Mouse (Mus musculus) testis, adult 2 months (tissue): ENCODE data around the gene Rcsd1. TPM values are rescaled to one million over a fixed set of nuclear protein-coding genes. Genes with fewer than 3 reads are reported as not detected.

Experiments used
- H3K27ac ChIP-seq: fragments of 200-500 bp; 2 replicates; pipeline ENCODE4 v1.5.1; 2012; ENCODE audit warnings: low read depth, low read length; ENCODE audit not compliant: control insufficient read depth, insufficient read depth
- H3K27me3 ChIP-seq: fragments of 200-500 bp; 2 replicates; pipeline ENCODE4 v1.6.1; 2012; ENCODE audit warnings: mild to moderate bottlenecking, low read length, moderate library complexity; ENCODE audit not compliant: control insufficient read depth, insufficient read depth
- H3K36me3 ChIP-seq: fragments of 200-500 bp; 2 replicates; pipeline ENCODE4 v1.6.1; 2012; ENCODE audit warnings: mild to moderate bottlenecking, low read length; ENCODE audit not compliant: control insufficient read depth, insufficient read depth
- H3K4me1 ChIP-seq: fragments of 200-500 bp; 2 replicates; pipeline ENCODE4 v1.6.1; 2012; ENCODE audit warnings: low read length; ENCODE audit not compliant: control insufficient read depth, insufficient read depth
- H3K4me3 ChIP-seq: fragments of 200-500 bp; 2 replicates; pipeline ENCODE4 v1.5.1; 2012; ENCODE audit warnings: low read depth, mild to moderate bottlenecking, low read length, moderate library complexity, mixed read lengths; ENCODE audit not compliant: control insufficient read depth
- CTCF ChIP-seq: fragments of 200-500 bp; IDR thresholded peaks from 2 replicates; pipeline ENCODE4 v1.5.1; 2012; ENCODE audit warnings: low read depth, mild to moderate bottlenecking, inconsistent platforms, low read length, moderate library complexity; ENCODE audit not compliant: control insufficient read depth, insufficient read depth, insufficient replicate concordance
- POLR2A ChIP-seq: fragments of 200-500 bp; IDR thresholded peaks from 2 replicates; pipeline ENCODE4 v1.6.1; 2012; ENCODE audit warnings: low read depth, mild to moderate bottlenecking, inconsistent platforms, low read length, moderate library complexity; ENCODE audit not compliant: control insufficient read depth
- polyA plus RNA-seq: library from polyadenylated mRNA; depleted of rRNA; stranded (reverse); fragments of >200 nt; gene quantifications from 2 replicates; pipeline ENCODE4 v1.2.3, GENCODE M21; 2012

Rcsd1 gene
- polyA plus RNA-seq, 1 experiment = 0.89 TPM

GRCm38 (mm10) chr1:165667380-165667779 lies 42.2 kb downstream of the Rcsd1 start:
- no peaks in the 10 kb centered on the region for H3K36me3 ChIP-seq

DNA sequence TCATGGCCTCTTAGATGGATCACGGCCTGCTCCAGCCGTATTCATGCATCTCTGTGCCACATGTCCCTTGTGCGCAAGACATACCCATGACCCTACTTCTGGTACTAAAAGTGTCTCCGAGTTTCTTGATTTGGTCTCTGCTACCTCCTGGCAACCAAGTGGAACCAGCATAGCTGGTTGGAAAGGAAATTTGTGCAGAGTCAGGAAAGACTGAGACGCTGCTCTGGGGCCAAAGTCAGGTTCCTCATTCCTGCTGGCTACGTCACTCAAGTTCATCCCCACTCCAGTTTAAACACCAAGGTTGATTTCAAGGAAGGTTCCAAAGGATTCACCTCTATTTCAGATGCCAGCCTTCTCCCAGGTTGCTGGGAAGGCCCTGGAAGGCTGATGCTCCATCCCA lies 42.6 kb downstream of the Rcsd1 start:
- H3K4me1 ChIP-seq = peaks cover 23% of the 10 kb centered on the region
- H3K27ac ChIP-seq = no peak overlapping the region
- H3K36me3 ChIP-seq = no peaks in the 10 kb centered on the region
- no peak overlapping the region for H3K4me3 ChIP-seq
- TF ChIP-seq POLR2A (no peak), CTCF (no peak)
- H3K27me3 ChIP-seq = no peaks in the 10 kb centered on the region

More at GRCm38 (mm10) chr1:165667380-165667779, 42.2 kb downstream of the Rcsd1 start:
- TF ChIP-seq CTCF (no peak), POLR2A (no peak)
- no peak overlapping the region for H3K27ac ChIP-seq
- peaks cover 23% of the 10 kb centered on the region for H3K4me1 ChIP-seq
- no peaks in the 10 kb centered on the region for H3K27me3 ChIP-seq
- no peak overlapping the region for H3K4me3 ChIP-seq

DNA sequence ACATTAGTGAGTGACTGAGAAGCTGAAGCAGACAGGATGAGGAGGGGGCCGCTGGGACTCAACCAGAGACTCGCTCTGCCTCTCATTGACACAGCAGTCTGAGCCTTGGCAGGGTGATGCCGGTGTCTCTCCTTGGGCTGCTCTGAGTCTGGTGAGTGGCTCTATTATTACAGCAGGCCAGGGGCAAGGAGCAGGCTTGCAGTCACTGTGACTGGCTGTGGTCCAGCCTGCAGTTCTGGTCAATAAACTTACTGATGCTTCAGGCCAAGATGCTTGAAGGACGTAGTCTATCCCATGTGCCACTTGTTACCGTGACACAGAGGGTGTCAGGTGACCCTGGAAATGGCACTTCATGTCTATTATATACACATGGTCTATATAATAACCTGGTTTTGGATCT lies 43.8 kb downstream of the Rcsd1 start:
- Histone ChIP-seq H3K27me3 (no peaks in the 10 kb centered on the region), H3K4me1 (peaks cover 23% of the 10 kb centered on the region), H3K36me3 (no peaks in the 10 kb centered on the region), H3K27ac (no peak overlapping the region), H3K4me3 (no peak overlapping the region)
- no peak for TF ChIP-seq POLR2A
- TF ChIP-seq CTCF = no peak

DNA sequence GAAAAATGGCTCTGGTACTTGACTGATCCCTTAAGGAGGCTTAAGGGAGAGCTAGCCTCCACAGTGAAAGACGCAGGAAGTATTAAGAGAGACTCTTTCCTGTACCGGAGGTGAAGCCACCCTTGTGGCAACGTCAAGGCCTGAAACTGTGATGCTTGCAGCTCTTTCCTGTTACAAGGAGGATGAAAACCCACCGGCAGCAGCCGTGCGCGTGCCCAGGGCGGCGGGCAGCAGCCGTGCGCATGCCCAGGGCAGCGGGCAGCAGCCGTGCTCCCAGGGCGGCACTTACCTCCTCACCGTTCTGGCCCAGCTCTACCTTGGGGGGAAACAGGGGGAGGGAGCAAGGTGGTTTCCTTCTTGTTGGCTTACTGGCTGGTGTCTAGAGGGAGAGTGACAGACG lies 46.3 kb downstream of the Rcsd1 start:
- Histone ChIP-seq H3K4me1 (peaks cover 11% of the 10 kb centered on the region), H3K27me3 (no peaks in the 10 kb centered on the region), H3K36me3 (no peaks in the 10 kb centered on the region), H3K27ac (no peak overlapping the region), H3K4me3 (no peak overlapping the region)
- TF ChIP-seq CTCF (no peak), POLR2A (no peak)

- Histone ChIP-seq H3K4me3 (no peak overlapping the region), H3K27ac (no peak overlapping the region), H3K36me3 (no peaks in the 10 kb centered on the region), H3K27me3 (no peaks in the 10 kb centered on the region), H3K4me1 (peaks cover 9% of the 10 kb centered on the region)
- TF ChIP-seq CTCF = no peak
- TF ChIP-seq POLR2A = no peak
Measured at GRCm38 (mm10) chr1:165662426-165663192, 46.9 kb downstream of the Rcsd1 start.

GRCm38 (mm10) chr1:165661725-165662124 lies 47.8 kb downstream of the Rcsd1 start:
- Histone ChIP-seq H3K4me3 (no peak overlapping the region), H3K36me3 (no peaks in the 10 kb centered on the region), H3K27me3 (no peaks in the 10 kb centered on the region), H3K4me1 (peaks cover 9% of the 10 kb centered on the region), H3K27ac (no peak overlapping the region)
- TF ChIP-seq CTCF = no peak
- TF ChIP-seq POLR2A = no peak

DNA sequence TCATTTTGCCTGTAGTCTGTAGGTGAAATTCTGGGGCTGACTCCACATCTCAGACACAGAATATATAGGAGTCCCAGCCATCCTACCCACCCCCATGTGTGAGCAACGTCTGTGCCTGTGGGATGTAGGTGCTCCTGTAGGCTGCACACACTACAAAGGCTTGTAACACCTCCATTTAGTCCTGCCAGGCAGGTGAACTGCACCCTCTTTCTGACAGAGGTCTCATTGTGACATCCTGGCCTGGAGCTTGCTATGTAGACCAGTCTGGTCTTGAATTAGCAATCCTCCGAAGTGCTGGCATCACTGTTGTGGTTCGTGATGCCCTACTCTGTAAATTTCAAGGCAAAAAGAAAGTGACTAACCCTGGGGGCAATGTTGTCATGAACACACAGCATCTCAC lies 48.4 kb downstream of the Rcsd1 start:
- Histone ChIP-seq H3K4me1 (peaks cover 9% of the 10 kb centered on the region), H3K27me3 (no peaks in the 10 kb centered on the region), H3K36me3 (no peaks in the 10 kb centered on the region), H3K4me3 (no peak overlapping the region), H3K27ac (no peak overlapping the region)
- TF ChIP-seq POLR2A (no peak), CTCF (no peak)
